In the genomic region with DNA sequence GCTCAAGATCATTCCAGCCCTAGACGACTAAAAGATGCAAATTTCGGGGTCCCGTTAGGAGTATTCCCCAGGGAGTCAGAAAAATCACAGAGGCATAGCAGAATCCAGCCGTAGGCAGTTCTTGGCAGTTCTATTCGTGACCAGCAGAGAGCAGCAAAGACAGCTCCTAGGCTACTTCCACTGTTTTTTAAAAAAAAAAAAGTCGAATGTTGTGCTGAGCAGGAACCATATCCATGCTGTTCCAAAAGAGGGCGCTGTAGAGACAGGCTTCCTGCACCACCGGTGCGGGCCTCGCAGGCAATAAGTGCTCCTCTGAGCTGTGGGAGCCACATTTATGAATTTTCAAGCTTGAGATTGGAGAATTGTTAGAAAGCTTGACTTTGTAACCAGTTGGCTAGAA, we compare ENCODE assay signal across 9 mouse cellular contexts. TPM values are rescaled to one million over a fixed set of nuclear protein-coding genes. Genes with fewer than 3 reads are reported as not detected.
A peak's percentile ranks its signal among the peaks of the same experiment; 100 is the strongest.
DNase-seq lines count a peak whose midpoint lies in the region; ATAC-seq and TF ChIP-seq lines count a peak whose summit lies in the region.
"Had no signal": no experiment of that assay in that cellular context is flagged by ENCODE, and none has a peak within 500 bp of the region (broad histone marks: within the 10 kb centered on the region; RNA-seq: fewer than 3 reads in every experiment).

No protein-coding gene starts in this region.

- DNase-seq in CD8-positive naive resting alpha-beta T cell, adult 2 months (ENCODE audit: low read depth in 2 of 2, low spot score in 2 of 2) = peak; percentile 47 to 64
- DNase-seq in T-cell, adult 2 months (ENCODE audit: low spot score) = peak; percentile 70
- peak; percentile 78 to 83 for DNase-seq in cerebellum, postnatal 36 days
- peak; percentile 87 for DNase-seq in layer of hippocampus, adult 2 months (ENCODE audit: low spot score in 2 of 2)
- DNase-seq in lung, postnatal 36 days = peak; percentile 94
- peak; percentile 62 to 74 for DNase-seq in right cerebral cortex, postnatal 36 days (ENCODE audit: low spot score in 2 of 2)

- peak; percentile 99; the same call in 1 of the 2 replicates for TF ChIP-seq CTCF in layer of hippocampus, adult 2 months (conservative IDR thresholded peaks at IDR 0.05)

- ATAC-seq in granulocyte monocyte progenitor cell, adult 5-6 weeks (replicated peaks; ENCODE audit: poor library complexity, severe bottlenecking) = peak; percentile 72
- ATAC-seq in erythroid progenitor cell, adult 5-6 weeks (replicated peaks; ENCODE audit: low FRiP score, poor library complexity, severe bottlenecking) = no peak

- H3K4me3 ChIP-seq in layer of hippocampus, adult 2 months = no peak overlapping the region
- H3K4me3 ChIP-seq: limb, embryonic 15.5 days had no signal

- H3K27ac ChIP-seq in layer of hippocampus, adult 2 months = no peak overlapping the region
- H3K27ac ChIP-seq: limb, embryonic 15.5 days had no signal

RNA-seq across cellular contexts. Expression of gene Zkscan17, which starts 1.3 kb away (rescaled TPM):
- 20.8 and 24.8 TPM in 2 replicates for total RNA-seq in granulocyte monocyte progenitor cell, adult 5-6 weeks (2014; fragmentation: Nextera tagmentation)
- total RNA-seq in granulocyte monocyte progenitor cell, adult 5-6 weeks (2017) = 9.0 and 11.1 TPM in 2 replicates
- total RNA-seq in layer of hippocampus, adult 2 months (2021) = 1 to 10 TPM; 8.5 to 8.7 TPM
- 1.7 and 2.9 TPM in 2 replicates for total RNA-seq in erythroid progenitor cell, adult 5-6 weeks (2015; ENCODE audit: low replicate concordance)
- total RNA-seq in erythroid progenitor cell, adult 5-6 weeks (2017; ENCODE audit: low replicate concordance) = 3.0 and 3.7 TPM in 2 replicates

RNA-seq across cellular contexts. Expression of gene Nlrp3, which starts 16.1 kb away (rescaled TPM):
- 2.4 and 2.5 TPM in 2 replicates for total RNA-seq in granulocyte monocyte progenitor cell, adult 5-6 weeks (2014; fragmentation: Nextera tagmentation)
- total RNA-seq in granulocyte monocyte progenitor cell, adult 5-6 weeks (2017) = 5.3 and 16.5 TPM in 2 replicates
- 1 to 10 TPM in 1 of 2 experiments, under 1 TPM in 1; 0.59 to 1.1 TPM for total RNA-seq in layer of hippocampus, adult 2 months (2021)
- total RNA-seq in erythroid progenitor cell, adult 5-6 weeks (2015; ENCODE audit: low replicate concordance) = 0.72 and 0.84 TPM in 2 replicates
- 0.13 and 1.3 TPM in 2 replicates for total RNA-seq in erythroid progenitor cell, adult 5-6 weeks (2017; ENCODE audit: low replicate concordance)

RNA-seq across cellular contexts. Expression of gene Olfr222, which starts 50.8 kb away (rescaled TPM):
- not detected in 2 replicates for total RNA-seq in granulocyte monocyte progenitor cell, adult 5-6 weeks (2014; fragmentation: Nextera tagmentation)
- not detected in 2 replicates for total RNA-seq in granulocyte monocyte progenitor cell, adult 5-6 weeks (2017)
- total RNA-seq in layer of hippocampus, adult 2 months (2021) = not detected
- total RNA-seq in erythroid progenitor cell, adult 5-6 weeks (2015; ENCODE audit: low replicate concordance) = not detected in 2 replicates
- total RNA-seq in erythroid progenitor cell, adult 5-6 weeks (2017; ENCODE audit: low replicate concordance) = not detected in 2 replicates

RNA-seq across cellular contexts. Expression of gene Zfp867, which starts 53.0 kb away (rescaled TPM):
- total RNA-seq in granulocyte monocyte progenitor cell, adult 5-6 weeks (2014; fragmentation: Nextera tagmentation) = 2.8 and 3.4 TPM in 2 replicates
- total RNA-seq in granulocyte monocyte progenitor cell, adult 5-6 weeks (2017) = 1.5 and 2.9 TPM in 2 replicates
- total RNA-seq in layer of hippocampus, adult 2 months (2021) = 1 to 10 TPM; 4.9 to 5.1 TPM
- total RNA-seq in erythroid progenitor cell, adult 5-6 weeks (2015; ENCODE audit: low replicate concordance) = not detected in 2 replicates
- total RNA-seq in erythroid progenitor cell, adult 5-6 weeks (2017; ENCODE audit: low replicate concordance) = not detected in 2 replicates
